Mouse (Mus musculus): ENCODE results near the gene Ubl7. TPM values are rescaled to one million over a fixed set of nuclear protein-coding genes. Genes with fewer than 3 reads are reported as not detected.

Ubl7 gene
- 714 and 753 TPM in 2 replicates for polyA plus RNA-seq (2012; rRNA removed)

- Histone ChIP-seq H3K4me1 (ENCODE audit: control insufficient read depth, insufficient read depth, low read length) (peaks cover 2% of the 10 kb centered on the region), H3K27ac (ENCODE audit: control insufficient read depth, insufficient read depth, low read depth, low read length) (peak within 1 kb of the TSS; percentile 91), H3K4me3 (ENCODE audit: control insufficient read depth, low read depth, low read length) (peak within 1 kb of the TSS; percentile 95), H3K27me3 (ENCODE audit: control insufficient read depth, insufficient read depth, low read length) (no peaks in the 10 kb centered on the region), H3K36me3 (ENCODE audit: control insufficient read depth, insufficient read depth, low read length) (no peaks in the 10 kb centered on the region)
- TF ChIP-seq POLR2A (IDR thresholded peaks at IDR 0.05; ENCODE audit: control insufficient read depth, low read depth, low read length), result peak; percentile 91
- TF ChIP-seq CTCF (IDR thresholded peaks at IDR 0.05; ENCODE audit: control insufficient read depth, insufficient read depth, insufficient replicate concordance, low read depth, low read length), result no peak
Measured at GRCm38 (mm10) chr9:57910254-57911160, at the start of gene Ubl7. Gene Ubl7 (plus strand): TSS chr9:57910979.

GRCm38 (mm10) chr9:57861951-57862471 is 48.8 kb upstream of the Ubl7 start:
- no peaks in the 10 kb centered on the region for H3K4me1 ChIP-seq (ENCODE audit: control insufficient read depth, insufficient read depth, low read length)
- no peaks in the 10 kb centered on the region for H3K27me3 ChIP-seq (ENCODE audit: control insufficient read depth, insufficient read depth, low read length)
- no peak overlapping the region for H3K27ac ChIP-seq (ENCODE audit: control insufficient read depth, insufficient read depth, low read depth, low read length)
- no peaks in the 10 kb centered on the region for H3K36me3 ChIP-seq (ENCODE audit: control insufficient read depth, insufficient read depth, low read length)
- TF ChIP-seq POLR2A (IDR thresholded peaks at IDR 0.05; ENCODE audit: control insufficient read depth, low read depth, low read length), result no peak
- peak; percentile 47; the same call in 1 of the 2 replicates for TF ChIP-seq CTCF (IDR thresholded peaks at IDR 0.05; ENCODE audit: control insufficient read depth, insufficient read depth, insufficient replicate concordance, low read depth, low read length)
- no peak overlapping the region for H3K4me3 ChIP-seq (ENCODE audit: control insufficient read depth, low read depth, low read length)

GRCm38 (mm10) chr9:57864336-57864735 is 46.4 kb upstream of the Ubl7 start:
- TF ChIP-seq POLR2A (IDR thresholded peaks at IDR 0.05; ENCODE audit: control insufficient read depth, low read depth, low read length), result no peak
- no peak for TF ChIP-seq CTCF (IDR thresholded peaks at IDR 0.05; ENCODE audit: control insufficient read depth, insufficient read depth, insufficient replicate concordance, low read depth, low read length)
- no peaks in the 10 kb centered on the region for H3K4me1 ChIP-seq (ENCODE audit: control insufficient read depth, insufficient read depth, low read length)
- no peak overlapping the region for H3K4me3 ChIP-seq (ENCODE audit: control insufficient read depth, low read depth, low read length)
- no peak overlapping the region for H3K27ac ChIP-seq (ENCODE audit: control insufficient read depth, insufficient read depth, low read depth, low read length)
- no peaks in the 10 kb centered on the region for H3K36me3 ChIP-seq (ENCODE audit: control insufficient read depth, insufficient read depth, low read length)
- no peaks in the 10 kb centered on the region for H3K27me3 ChIP-seq (ENCODE audit: control insufficient read depth, insufficient read depth, low read length)

- TF ChIP-seq POLR2A (IDR thresholded peaks at IDR 0.05; ENCODE audit: control insufficient read depth, low read depth, low read length) (no peak), CTCF (IDR thresholded peaks at IDR 0.05; ENCODE audit: control insufficient read depth, insufficient read depth, insufficient replicate concordance, low read depth, low read length) (no peak)
- Histone ChIP-seq H3K4me3 (ENCODE audit: control insufficient read depth, low read depth, low read length) (no peak overlapping the region), H3K27ac (ENCODE audit: control insufficient read depth, insufficient read depth, low read depth, low read length) (no peak overlapping the region), H3K27me3 (ENCODE audit: control insufficient read depth, insufficient read depth, low read length) (no peaks in the 10 kb centered on the region), H3K4me1 (ENCODE audit: control insufficient read depth, insufficient read depth, low read length) (no peaks in the 10 kb centered on the region), H3K36me3 (ENCODE audit: control insufficient read depth, insufficient read depth, low read length) (no peaks in the 10 kb centered on the region)
Measured at GRCm38 (mm10) chr9:57866530-57866929, 44.2 kb upstream of the Ubl7 start.

GRCm38 (mm10) chr9:57867236-57867635 is 43.5 kb upstream of the Ubl7 start:
- Histone ChIP-seq H3K4me3 (ENCODE audit: control insufficient read depth, low read depth, low read length) (no peak overlapping the region), H3K4me1 (ENCODE audit: control insufficient read depth, insufficient read depth, low read length) (no peaks in the 10 kb centered on the region), H3K36me3 (ENCODE audit: control insufficient read depth, insufficient read depth, low read length) (no peaks in the 10 kb centered on the region), H3K27me3 (ENCODE audit: control insufficient read depth, insufficient read depth, low read length) (no peaks in the 10 kb centered on the region), H3K27ac (ENCODE audit: control insufficient read depth, insufficient read depth, low read depth, low read length) (no peak overlapping the region)
- no peak for TF ChIP-seq CTCF (IDR thresholded peaks at IDR 0.05; ENCODE audit: control insufficient read depth, insufficient read depth, insufficient replicate concordance, low read depth, low read length)
- no peak for TF ChIP-seq POLR2A (IDR thresholded peaks at IDR 0.05; ENCODE audit: control insufficient read depth, low read depth, low read length)

GRCm38 (mm10) chr9:57867880-57868279 is 42.9 kb upstream of the Ubl7 start:
- Histone ChIP-seq H3K36me3 (ENCODE audit: control insufficient read depth, insufficient read depth, low read length) (no peaks in the 10 kb centered on the region), H3K27me3 (ENCODE audit: control insufficient read depth, insufficient read depth, low read length) (no peaks in the 10 kb centered on the region), H3K4me3 (ENCODE audit: control insufficient read depth, low read depth, low read length) (no peak overlapping the region), H3K27ac (ENCODE audit: control insufficient read depth, insufficient read depth, low read depth, low read length) (no peak overlapping the region), H3K4me1 (ENCODE audit: control insufficient read depth, insufficient read depth, low read length) (no peaks in the 10 kb centered on the region)
- TF ChIP-seq CTCF (IDR thresholded peaks at IDR 0.05; ENCODE audit: control insufficient read depth, insufficient read depth, insufficient replicate concordance, low read depth, low read length), result no peak

- Histone ChIP-seq H3K27me3 (ENCODE audit: control insufficient read depth, insufficient read depth, low read length) (no peaks in the 10 kb centered on the region), H3K4me3 (ENCODE audit: control insufficient read depth, low read depth, low read length) (no peak overlapping the region), H3K4me1 (ENCODE audit: control insufficient read depth, insufficient read depth, low read length) (no peaks in the 10 kb centered on the region), H3K36me3 (ENCODE audit: control insufficient read depth, insufficient read depth, low read length) (no peaks in the 10 kb centered on the region), H3K27ac (ENCODE audit: control insufficient read depth, insufficient read depth, low read depth, low read length) (no peak overlapping the region)
- TF ChIP-seq POLR2A (IDR thresholded peaks at IDR 0.05; ENCODE audit: control insufficient read depth, low read depth, low read length) (no peak), CTCF (IDR thresholded peaks at IDR 0.05; ENCODE audit: control insufficient read depth, insufficient read depth, insufficient replicate concordance, low read depth, low read length) (no peak)
Measured at GRCm38 (mm10) chr9:57868767-57869166, 42.0 kb upstream of the Ubl7 start.

Data from testis, adult 2 months (tissue).